Mouse (Mus musculus): ENCODE results near the gene Gls. TPM values are rescaled to one million over a fixed set of nuclear protein-coding genes. Genes with fewer than 3 reads are reported as not detected.

The Gls gene
- polyA plus RNA-seq, 1 experiment = 29.4 TPM

- no peak for DNase-seq (ENCODE audit: low read depth, low spot score)
- 93% methylated on average over 8 of the region's 8 CpGs for WGBS
Measured at GRCm38 (mm10) chr1:52161151-52161550, 71.9 kb downstream of the Gls start.

- DNase-seq (ENCODE audit: low read depth, low spot score) = no peak
Measured at GRCm38 (mm10) chr1:52158490-52159381, 74.3 kb downstream of the Gls start.

GRCm38 (mm10) chr1:52158040-52158439, 75.0 kb downstream of the Gls start:
- 94% methylated on average over 2 of the region's 2 CpGs for WGBS
- DNase-seq (ENCODE audit: low read depth, low spot score) = no peak

More at GRCm38 (mm10) chr1:52158490-52159381, 74.3 kb downstream of the Gls start:
- WGBS = 69% methylated on average over 17 of the region's 17 CpGs

- WGBS = 93% methylated on average over 10 of the region's 10 CpGs
- DNase-seq (ENCODE audit: low read depth, low spot score) = no peak
Measured at GRCm38 (mm10) chr1:52156351-52156750, 76.7 kb downstream of the Gls start.

GRCm38 (mm10) chr1:52154890-52155289, 78.1 kb downstream of the Gls start:
- DNase-seq (ENCODE audit: low read depth, low spot score) = no peak
- WGBS = 91% methylated on average over 8 of the region's 8 CpGs

- DNase-seq (ENCODE audit: low read depth, low spot score) = no peak
- 83% methylated on average over 3 of the region's 3 CpGs for WGBS
Measured at GRCm38 (mm10) chr1:52152936-52153335, 80.1 kb downstream of the Gls start.

- WGBS = 90% methylated on average over 13 of the region's 13 CpGs
Measured at GRCm38 (mm10) chr1:52152369-52152768, 80.7 kb downstream of the Gls start.

GRCm38 (mm10) chr1:52151166-52151565, 81.9 kb downstream of the Gls start:
- WGBS = 97% methylated on average over 5 of the region's 5 CpGs
- no peak for DNase-seq (ENCODE audit: low read depth, low spot score)

More at GRCm38 (mm10) chr1:52152369-52152768, 80.7 kb downstream of the Gls start:
- DNase-seq (ENCODE audit: low read depth, low spot score) = no peak

GRCm38 (mm10) chr1:52150676-52151075, 82.4 kb downstream of the Gls start:
- 48% methylated on average over 11 of the region's 11 CpGs for WGBS
- DNase-seq (ENCODE audit: low read depth, low spot score) = no peak

- DNase-seq (ENCODE audit: low read depth, low spot score) = peak; percentile 8
- 26% methylated on average over 9 of the region's 9 CpGs for WGBS
Measured at GRCm38 (mm10) chr1:52149934-52150346, 83.1 kb downstream of the Gls start.

- DNase-seq (ENCODE audit: low read depth, low spot score) = no peak
- WGBS = 93% methylated on average over 7 of the region's 7 CpGs
Measured at GRCm38 (mm10) chr1:52148696-52149095, 84.3 kb downstream of the Gls start.

- no peak for DNase-seq (ENCODE audit: low read depth, low spot score)
Measured at GRCm38 (mm10) chr1:52148178-52148577, 84.9 kb downstream of the Gls start.

GRCm38 (mm10) chr1:52147431-52147830, 85.6 kb downstream of the Gls start:
- DNase-seq (ENCODE audit: low read depth, low spot score) = no peak
- 91% methylated on average over 2 of the region's 2 CpGs for WGBS

More at GRCm38 (mm10) chr1:52148178-52148577, 84.9 kb downstream of the Gls start:
- WGBS = 89% methylated on average over 7 of the region's 7 CpGs

GRCm38 (mm10) chr1:52146214-52146970, 86.6 kb downstream of the Gls start:
- peak; percentile 31 for DNase-seq (ENCODE audit: low read depth, low spot score)
- 52% methylated on average over 12 of the region's 12 CpGs for WGBS

GRCm38 (mm10) chr1:52144907-52145306, 88.1 kb downstream of the Gls start:
- 45% methylated on average over 10 of the region's 10 CpGs for WGBS
- DNase-seq (ENCODE audit: low read depth, low spot score) = no peak

GRCm38 (mm10) chr1:52143596-52144156, 89.4 kb downstream of the Gls start:
- WGBS = 86% methylated on average over 7 of the region's 7 CpGs
- no peak for DNase-seq (ENCODE audit: low read depth, low spot score)

GRCm38 (mm10) chr1:52143191-52143590, 89.8 kb downstream of the Gls start:
- 80% methylated on average over 4 of the region's 4 CpGs for WGBS
- DNase-seq (ENCODE audit: low read depth, low spot score) = no peak

- DNase-seq (ENCODE audit: low read depth, low spot score) = no peak
Measured at GRCm38 (mm10) chr1:52142117-52142516, 90.9 kb downstream of the Gls start.

GRCm38 (mm10) chr1:52141482-52141881, 91.5 kb downstream of the Gls start:
- WGBS = 52% methylated on average over 3 of the region's 3 CpGs

More at GRCm38 (mm10) chr1:52142117-52142516, 90.9 kb downstream of the Gls start:
- 33% methylated on average over 4 of the region's 4 CpGs for WGBS

GRCm38 (mm10) chr1:52140534-52140933, 92.5 kb downstream of the Gls start:
- 80% methylated on average over 9 of the region's 9 CpGs for WGBS
- DNase-seq (ENCODE audit: low read depth, low spot score) = no peak

More at GRCm38 (mm10) chr1:52141482-52141881, 91.5 kb downstream of the Gls start:
- no peak for DNase-seq (ENCODE audit: low read depth, low spot score)

Data from large intestine, adult 2 months (tissue).